Mouse (Mus musculus) ovary, adult 18-20 months (tissue): ENCODE data around the gene Olfr815.
"Not testable (repeated sequence)": the region's sequence is repeated elsewhere in the genome, so short reads cannot be mapped to it uniquely, and the experiment has no call there.

Experiments
- DNase-seq: peaks from one replicate; pipeline ENCODE4 v3.0.0; 2022; ENCODE audit warnings: low spot score, mixed read lengths

Olfr815 gene

GRCm38 (mm10) chr10:129905767-129906166, at the start of gene Olfr815:
Olfr815 (minus strand) TSS chr10:129905867.
- DNase-seq, result not testable (repeated sequence)

GRCm38 (mm10) chr10:129949000-129949399, 43.3 kb upstream of the Olfr815 start, which contains the start of gene Olfr818:
Olfr818 (minus strand) TSS chr10:129949100.
- no peak for DNase-seq

GRCm38 (mm10) chr10:129915497-129915896, 9.8 kb upstream of the Olfr815 start, which contains the start of gene Olfr816:
Olfr816 (minus strand) TSS chr10:129915597.
- no peak for DNase-seq

- DNase-seq, result no peak
Observed at GRCm38 (mm10) chr10:129885934-129886333, 19.7 kb downstream of the Olfr815 start.

GRCm38 (mm10) chr10:129885496-129885895, 20.2 kb downstream of the Olfr815 start:
- DNase-seq, result not testable (repeated sequence)

GRCm38 (mm10) chr10:129879751-129880150, 25.9 kb downstream of the Olfr815 start, which contains the start of gene Olfr814:
Olfr814 (minus strand) TSS chr10:129879851.
- not testable (repeated sequence) for DNase-seq

- no peak for DNase-seq
Observed at GRCm38 (mm10) chr10:129855067-129855466, 50.6 kb downstream of the Olfr815 start, which contains the start of gene Olfr813. Olfr813 (plus strand) TSS chr10:129855367.
